Mouse (Mus musculus): ENCODE measurements around the gene Lamtor1.

Lamtor1 gene

DNA sequence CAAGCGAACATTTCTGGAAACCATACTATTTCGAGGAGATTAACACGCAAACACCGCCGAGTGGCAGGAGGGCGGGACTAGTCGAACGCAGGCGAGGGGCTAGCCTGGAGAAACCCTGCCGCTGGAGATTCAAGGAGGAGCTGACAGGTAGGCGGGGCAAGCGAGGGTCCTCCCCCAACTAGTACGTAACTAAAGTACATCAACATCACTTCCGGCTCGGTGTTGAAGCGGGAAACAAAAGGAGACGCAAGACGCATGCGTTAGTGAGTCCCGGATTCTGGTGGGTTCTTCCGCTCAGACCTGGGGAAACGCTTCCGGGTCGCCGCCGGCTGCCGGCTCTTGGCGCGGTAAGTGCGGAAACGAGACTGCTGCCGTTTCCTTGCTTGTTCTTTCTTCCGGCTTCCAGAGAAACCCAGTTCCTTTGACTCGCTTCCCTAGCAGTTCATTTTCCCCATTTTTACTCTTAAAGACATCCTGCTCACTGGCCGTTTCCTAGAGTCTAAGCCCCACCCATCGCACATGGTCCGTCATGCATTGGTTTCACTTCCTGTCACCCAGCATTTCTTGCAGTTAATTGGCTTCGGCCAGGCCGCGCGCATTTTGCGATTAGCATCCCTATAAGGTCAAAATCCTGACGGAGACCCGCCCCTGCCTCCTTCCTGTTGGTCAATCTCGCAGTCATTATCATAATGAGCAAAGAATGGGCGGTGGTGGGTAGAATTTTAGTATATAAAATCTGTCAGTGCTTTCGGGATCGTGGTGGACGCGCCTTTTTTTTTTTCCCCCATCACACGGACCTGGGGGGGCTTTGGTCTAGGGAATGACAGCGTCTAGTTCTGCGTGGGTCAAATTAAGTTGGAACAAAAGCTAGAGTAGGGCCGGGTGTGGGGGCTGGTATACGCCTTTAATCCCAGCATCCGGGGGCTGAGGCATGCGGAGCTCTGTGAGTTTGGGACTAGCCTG, 9.3 kb upstream of the Lamtor1 start:
- in situ Hi-C loops (cut with MboI; ENCODE audit: unreplicated experiment in 2 of 2), result loop anchor here in 1 of 2 experiments (5.0 kb wide), 1 partner anchor 36 kb away; the partner anchor contains the start of genes Lrrc51 and Numa1

DNA sequence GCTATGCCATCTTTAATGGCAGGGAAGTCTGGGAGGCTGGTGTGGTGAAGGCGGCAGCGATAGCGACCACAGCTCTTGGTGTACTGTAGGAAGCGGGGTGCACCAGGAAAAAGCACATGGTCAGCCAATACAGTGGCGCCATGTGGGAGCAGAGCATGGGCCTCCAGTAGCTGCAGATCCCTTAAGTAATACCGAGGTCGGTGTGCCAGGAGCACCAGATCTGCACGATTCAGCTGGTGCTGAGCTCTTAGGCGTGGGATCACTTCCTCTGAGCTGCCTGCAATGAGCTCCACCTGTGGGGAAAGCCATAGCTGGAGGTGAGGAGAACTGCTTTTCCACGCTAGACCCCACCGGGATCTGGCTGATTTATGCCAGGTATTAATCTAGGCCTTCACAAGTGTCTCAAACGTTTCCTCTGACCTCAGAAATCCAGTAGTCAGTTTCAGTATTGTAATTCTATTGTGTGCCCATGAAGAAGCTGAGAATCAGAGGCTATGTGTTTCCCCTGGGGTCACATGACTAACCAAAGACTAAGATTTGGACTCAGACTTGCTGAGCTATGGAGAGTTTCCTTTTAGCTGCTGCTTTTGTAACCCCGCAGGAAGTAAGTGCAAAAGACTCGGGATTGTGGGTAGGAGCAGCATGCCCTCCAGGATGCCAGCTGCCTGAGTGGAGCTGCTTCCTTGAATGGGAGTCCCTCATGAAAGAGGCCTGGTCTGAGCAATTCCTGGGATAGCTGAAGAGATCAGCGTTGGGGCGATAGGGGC, 5.2 kb upstream of the Lamtor1 start:
- in situ Hi-C loops (cut with MboI; ENCODE audit: unreplicated experiment in 2 of 2), result no loop called here

DNA sequence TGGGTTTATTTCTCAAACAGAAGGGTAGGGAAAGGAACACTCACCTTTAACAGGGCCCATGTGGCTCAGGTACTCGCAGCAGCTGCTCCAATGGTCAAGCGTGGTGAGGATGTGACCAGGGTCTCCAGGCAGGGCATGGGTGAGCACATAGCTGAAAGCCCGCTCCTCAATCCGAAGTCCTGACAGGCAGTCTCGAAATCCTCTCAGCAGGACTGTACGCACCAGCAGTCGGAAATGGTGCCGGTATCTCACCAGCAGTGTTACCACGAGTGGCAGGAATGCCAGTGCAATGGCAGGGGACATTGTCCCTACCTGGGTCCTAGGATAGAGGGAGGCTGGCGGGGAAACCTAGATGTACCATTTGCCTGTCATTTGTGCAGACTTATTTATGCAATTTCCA, 3.7 kb upstream of the Lamtor1 start:
- in situ Hi-C loops (cut with MboI; ENCODE audit: unreplicated experiment in 2 of 2), result no loop called here

DNA sequence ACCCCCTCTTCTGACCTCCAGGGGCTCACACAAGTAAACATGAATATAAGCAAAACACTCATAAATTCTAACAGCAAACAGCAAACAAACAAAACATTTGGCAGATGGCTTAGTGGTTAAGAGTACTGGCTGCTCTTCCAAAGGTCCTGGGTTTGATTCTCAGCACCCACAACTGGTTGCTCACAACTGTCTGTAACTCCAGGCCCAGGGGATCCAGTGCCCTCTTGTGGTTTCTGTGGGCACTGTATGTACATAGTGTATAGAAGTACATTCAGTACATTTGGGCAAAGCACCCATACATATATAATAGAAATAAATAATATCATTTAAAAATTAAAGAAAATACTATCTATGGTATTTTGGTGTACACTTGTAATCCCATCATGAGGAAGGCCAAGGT, 2.9 kb upstream of the Lamtor1 start:
- in situ Hi-C loops (cut with MboI; ENCODE audit: unreplicated experiment in 2 of 2), result no loop called here

DNA sequence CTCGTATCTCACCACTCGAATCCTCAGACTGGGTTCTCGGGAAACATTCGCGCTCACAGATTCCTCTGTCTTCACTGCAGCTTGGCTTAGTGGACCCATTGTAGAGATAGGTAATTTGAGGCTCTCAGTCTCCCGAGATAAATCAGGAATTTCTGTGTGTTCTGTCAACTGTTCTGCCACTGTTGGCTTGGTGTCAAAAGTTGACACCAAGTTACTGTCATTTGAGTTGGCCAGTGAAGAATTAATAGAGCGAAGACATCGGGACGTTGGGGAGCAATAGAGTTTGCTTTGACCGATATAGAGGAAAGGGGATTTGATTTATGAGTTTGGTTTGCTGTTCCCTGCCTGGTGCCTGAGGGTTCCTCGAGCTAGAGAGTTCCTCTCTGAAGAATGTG, 580 bp downstream of the Lamtor1 start, which contains the start of gene Tomt:
TSS of gene Tomt (minus strand) at position 73 of the 395 bp plus-strand sequence.
- in situ Hi-C loops (cut with MboI; ENCODE audit: unreplicated experiment in 2 of 2), result no loop called here

DNA sequence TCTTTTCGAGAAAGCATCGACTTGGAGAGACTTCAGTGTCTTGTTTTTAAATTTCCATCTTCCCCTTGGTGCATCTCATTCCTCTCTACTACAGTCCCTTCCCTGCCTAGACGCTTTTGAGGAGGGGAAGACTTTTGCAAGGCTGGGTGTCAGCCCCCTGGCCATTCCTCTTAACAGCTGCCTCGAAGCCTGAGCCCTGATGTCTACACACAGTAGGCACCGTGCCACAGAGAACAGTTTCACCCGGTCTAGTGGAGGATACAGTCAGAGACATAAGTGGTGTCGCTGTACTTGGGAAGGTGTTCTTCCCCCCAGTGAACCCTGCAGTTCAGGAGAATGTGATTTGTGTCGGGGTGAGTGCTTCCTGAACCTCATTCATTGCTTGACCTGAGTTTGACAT, 992 bp downstream of the Lamtor1 start:
- in situ Hi-C loops (cut with MboI; ENCODE audit: unreplicated experiment in 2 of 2), result no loop called here

DNA sequence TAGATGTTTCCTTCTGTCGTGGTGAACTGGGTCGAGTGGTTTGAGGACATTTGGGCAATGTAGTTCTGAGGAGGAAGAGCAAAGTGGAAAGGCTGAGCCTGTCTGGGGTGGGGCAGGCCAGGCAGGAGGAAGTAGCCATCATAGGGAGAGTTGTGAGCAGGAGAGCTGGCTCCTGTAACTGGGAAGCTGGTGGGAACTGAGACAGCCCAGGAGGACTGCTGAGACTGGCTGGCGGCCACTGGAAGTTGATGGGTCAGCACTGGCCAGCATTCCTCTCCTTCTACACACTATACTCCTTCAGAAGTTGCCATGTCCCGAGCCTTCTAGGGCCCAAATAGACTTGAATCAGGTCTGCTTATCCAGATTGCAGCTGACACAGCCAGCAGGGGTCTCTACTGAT, 2.7 kb downstream of the Lamtor1 start:
- in situ Hi-C loops (cut with MboI; ENCODE audit: unreplicated experiment in 2 of 2), result no loop called here

DNA sequence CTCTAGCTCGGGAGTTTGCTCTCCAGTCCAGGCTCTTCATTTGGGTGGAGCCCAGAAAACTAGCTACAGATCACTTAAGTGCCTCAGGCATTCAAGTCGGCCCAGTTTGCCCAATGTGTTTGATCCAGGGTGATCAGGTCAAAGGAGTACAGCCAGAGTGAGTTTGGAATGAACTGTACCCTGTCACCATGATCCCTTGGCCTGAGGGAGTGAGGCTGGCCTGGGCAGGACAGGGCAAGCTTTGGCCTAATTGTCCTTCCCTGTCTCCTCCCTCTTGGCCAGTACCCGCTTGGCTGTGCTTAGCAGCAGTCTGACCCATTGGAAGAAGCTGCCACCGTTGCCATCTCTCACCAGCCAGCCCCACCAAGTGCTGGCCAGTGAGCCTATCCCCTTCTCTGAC, 4.4 kb downstream of the Lamtor1 start:
- in situ Hi-C loops (cut with MboI; ENCODE audit: unreplicated experiment in 2 of 2), result loop anchor here (10.0 kb wide), 2 partner anchors 95 to 235 kb away; no protein-coding TSS in a partner anchor

DNA sequence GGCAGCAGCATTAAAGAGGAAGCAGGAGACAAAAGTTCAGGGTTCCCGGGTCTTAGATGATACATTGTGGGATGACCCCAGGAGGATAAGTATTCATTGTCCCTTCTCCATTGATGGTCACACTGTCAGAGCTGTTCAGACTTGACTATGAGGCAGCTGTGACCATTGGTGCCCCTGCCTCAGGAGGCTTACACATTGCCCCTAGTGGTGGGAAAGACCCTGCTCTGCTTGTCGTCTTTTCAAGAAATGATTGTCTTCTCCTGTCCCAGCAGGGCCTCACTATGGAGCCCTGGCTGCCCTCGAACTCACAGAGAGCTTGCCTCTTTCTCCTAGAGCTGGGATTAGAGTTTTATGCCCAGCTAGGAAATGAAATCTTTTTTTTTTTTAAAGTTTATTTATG, 6.3 kb downstream of the Lamtor1 start:
- in situ Hi-C loops (cut with MboI; ENCODE audit: unreplicated experiment in 2 of 2), result loop anchor here (10.0 kb wide), 2 partner anchors 93 to 237 kb away; no protein-coding TSS in a partner anchor

DNA sequence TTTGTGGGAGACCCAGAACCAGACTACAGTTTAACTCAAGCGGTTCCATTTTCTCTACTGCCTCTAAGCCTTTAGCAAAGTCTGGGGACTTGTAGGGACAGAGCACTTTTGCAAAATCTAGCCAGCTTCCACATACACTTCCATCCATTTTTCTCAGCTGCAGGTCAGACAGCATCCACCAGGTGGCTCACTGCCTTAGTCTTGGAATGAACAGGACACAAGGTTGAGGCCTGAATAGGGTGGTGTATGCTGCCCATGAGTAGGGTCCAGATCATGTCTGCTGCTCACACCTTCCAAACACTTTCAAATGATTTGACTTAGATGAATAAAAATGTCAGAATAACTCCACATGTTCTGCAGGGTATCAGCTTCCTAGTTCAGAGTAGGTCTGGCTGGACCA, 12.4 kb downstream of the Lamtor1 start:
- in situ Hi-C loops (cut with MboI; ENCODE audit: unreplicated experiment in 2 of 2), result loop anchor here (5.0 to 10.0 kb wide), 5 partner anchors 87 to 243 kb away; partner anchors contain the start of gene Trpc2 (in 1 of the 2)

DNA sequence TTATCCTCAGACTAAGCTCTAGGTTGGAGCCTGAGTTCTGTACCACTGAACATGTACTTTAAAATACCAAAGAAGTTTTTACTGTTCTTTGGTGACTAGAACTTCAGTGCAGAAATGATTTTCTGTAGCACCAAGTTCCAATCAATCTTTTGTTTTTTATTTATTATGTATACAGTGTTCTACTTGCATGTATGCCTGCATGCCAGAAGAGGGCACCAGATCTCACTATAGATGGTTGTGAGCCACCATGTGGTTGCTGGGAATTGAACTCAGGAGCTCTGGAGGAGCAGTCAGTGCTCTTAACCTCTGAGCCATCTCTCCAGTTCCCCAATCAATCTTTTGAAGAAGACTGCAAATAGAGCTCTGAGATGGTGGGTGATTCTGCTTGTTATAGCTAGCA, 20.2 kb downstream of the Lamtor1 start:
- in situ Hi-C loops (cut with MboI; ENCODE audit: unreplicated experiment in 2 of 2), result loop anchor here in 1 of 2 experiments (10.0 kb wide), 1 partner anchor 49 kb away; no protein-coding TSS in a partner anchor

DNA sequence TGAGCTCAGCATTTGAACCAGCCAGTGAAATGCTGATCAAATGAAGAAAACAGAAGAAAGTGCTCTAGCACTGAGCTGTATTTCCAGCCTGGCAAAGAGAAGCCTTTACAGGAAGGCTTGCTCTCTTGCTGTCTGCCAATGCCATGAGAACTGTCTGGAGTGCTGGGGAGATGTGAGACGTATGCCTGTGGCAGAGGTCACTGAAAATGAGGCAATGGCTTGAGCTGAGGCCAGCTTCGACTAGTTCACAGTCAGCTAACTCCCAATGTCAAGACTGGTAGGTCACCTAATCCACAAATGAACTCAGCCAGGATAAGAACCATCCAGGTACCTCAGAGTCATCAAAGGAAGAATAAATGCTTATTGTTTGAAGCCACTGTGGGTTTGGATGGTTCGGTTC, 22.4 kb downstream of the Lamtor1 start:
- in situ Hi-C loops (cut with MboI; ENCODE audit: unreplicated experiment in 2 of 2), result loop anchor here in 1 of 2 experiments (10.0 kb wide), 1 partner anchor 47 kb away; no protein-coding TSS in a partner anchor

DNA sequence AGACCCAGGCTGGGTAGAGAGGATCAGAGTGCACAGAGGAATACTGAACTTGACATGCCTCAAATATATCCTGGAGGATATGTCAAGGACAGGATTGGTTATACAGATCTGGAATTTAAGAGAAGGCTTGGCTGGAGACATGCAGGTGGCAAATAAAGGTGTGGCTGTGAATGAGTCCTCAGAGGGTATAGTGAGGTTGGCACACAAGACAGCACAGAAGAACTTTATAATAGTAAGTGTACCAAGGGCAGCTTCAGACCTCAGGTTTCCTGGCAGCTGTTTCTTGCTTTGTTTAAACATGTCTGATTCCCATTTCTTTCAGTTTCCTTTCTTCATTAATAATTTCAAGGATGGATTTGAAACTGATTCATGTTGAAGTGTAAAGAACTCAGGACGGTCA, 26.8 kb downstream of the Lamtor1 start:
- in situ Hi-C loops (cut with MboI; ENCODE audit: unreplicated experiment in 2 of 2), result loop anchor here (5.0 kb wide), 2 partner anchors 35 kb away; no protein-coding TSS in a partner anchor

DNA sequence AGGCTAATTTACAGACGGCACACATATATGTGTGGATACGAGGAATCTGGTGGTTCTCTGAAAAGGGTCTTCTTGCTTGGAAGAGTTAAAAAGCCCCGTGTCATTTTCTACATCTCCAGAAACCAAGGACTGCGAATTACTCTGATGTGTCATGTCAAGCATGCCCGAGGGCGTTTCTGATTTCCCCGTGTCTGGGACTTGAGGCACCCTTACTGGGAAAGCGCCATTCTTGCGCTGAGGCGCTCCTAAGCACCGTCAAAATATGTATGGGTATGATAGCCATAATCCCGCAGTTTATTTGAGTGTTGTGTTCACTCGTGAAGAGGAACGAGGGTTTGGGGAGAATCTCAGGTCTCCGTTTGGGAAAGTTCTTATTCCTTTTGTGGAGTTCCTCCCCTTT, 27.6 kb downstream of the Lamtor1 start:
- in situ Hi-C loops (cut with MboI; ENCODE audit: unreplicated experiment in 2 of 2), result loop anchor here (5.0 kb wide), 2 partner anchors 34 to 36 kb away; no protein-coding TSS in a partner anchor

DNA sequence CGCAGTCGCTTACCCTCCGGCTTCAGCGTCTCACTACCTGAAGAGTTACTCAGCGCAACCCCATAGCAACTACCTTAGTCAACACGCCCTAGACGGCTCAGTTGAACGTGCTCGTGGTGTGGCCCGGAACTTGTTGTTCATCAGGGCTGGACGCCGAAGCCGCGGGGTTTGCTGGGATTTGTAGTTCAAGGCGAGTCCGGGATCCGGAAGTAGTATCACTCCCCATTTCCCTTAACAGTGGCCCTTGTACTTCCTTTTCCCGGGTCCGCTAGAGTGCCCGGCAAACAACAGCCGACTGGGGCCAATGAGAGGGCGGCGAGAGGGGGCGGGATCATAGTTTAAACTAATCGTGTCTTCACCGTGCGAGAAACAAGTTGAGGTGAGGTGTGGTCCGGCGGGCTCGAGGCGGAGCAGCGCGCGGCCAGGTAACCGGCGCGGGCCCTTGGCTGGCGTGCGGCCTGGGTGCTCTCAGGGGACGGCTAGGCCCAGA, 28.1 kb downstream of the Lamtor1 start, which contains the start of the genes Lrrc51 and Numa1:
TSS of gene Lrrc51 (minus strand) at position 145 of the 490 bp plus-strand sequence.
TSS of gene Numa1 (plus strand) at position 361 of the 490 bp plus-strand sequence.
- in situ Hi-C loops (cut with MboI; ENCODE audit: unreplicated experiment in 2 of 2), result loop anchor here (5.0 kb wide), 2 partner anchors 34 to 36 kb away; no protein-coding TSS in a partner anchor

DNA sequence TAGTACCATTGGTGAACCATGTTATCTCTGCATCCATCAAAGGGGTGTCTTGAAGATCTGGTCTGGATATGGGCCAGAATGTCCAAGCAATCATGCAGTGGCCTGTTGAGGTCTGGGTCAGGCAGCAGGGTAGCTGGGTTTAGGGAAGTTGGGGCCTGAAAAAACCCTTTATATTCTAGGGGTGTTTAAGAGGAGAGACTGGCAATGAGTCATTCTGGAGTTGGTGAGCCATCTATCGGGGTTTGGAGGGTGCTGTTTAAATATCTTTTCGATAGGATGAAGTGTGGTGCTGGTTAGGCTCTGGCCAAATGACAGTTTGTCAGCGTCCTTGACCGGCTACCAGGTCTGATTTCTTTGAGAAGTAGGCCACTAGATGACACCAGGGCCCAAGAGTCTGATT, 30.3 kb downstream of the Lamtor1 start:
- in situ Hi-C loops (cut with MboI; ENCODE audit: unreplicated experiment in 2 of 2), result no loop called here

DNA sequence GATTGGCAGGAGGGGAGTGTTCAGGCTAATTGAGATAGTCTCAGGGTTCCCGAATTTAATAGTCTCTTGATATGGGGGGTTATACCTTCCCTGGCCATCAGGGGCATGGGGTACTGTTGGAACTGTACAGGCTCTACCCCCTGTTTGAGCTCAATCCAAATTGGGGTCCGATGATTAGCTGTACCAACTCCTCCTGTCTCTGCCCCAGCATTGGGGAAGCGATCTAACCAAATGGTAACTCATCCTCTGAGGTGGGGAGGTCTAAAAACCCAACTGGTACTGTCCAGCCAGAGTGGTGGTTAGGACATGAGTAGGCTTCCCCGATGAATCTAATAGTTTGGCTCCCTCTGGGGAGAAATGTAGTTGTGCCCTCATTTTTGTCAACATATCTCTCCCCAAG, 31.3 kb downstream of the Lamtor1 start:
- in situ Hi-C loops (cut with MboI; ENCODE audit: unreplicated experiment in 2 of 2), result no loop called here

DNA sequence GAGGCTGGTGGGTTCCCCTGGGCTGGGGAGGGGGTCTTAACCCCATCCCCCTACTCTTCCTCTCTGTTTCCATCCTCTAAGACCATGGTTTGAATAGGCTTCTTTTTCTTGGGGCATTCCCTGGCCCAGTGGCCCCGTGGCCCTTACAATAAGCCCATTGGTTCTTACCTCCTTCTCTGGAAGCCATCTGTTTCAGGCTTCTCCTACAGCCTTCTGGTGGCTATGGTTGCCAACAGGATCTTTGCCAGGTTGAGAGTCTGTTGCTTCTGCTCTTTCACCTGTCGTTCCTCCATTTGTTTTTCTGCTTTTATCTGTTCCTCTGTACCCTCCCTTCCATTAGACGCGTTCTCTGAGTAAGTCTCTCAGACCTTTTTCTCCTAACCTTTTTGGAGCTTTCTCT, 31.9 kb downstream of the Lamtor1 start:
- in situ Hi-C loops (cut with MboI; ENCODE audit: unreplicated experiment in 2 of 2), result no loop called here

DNA sequence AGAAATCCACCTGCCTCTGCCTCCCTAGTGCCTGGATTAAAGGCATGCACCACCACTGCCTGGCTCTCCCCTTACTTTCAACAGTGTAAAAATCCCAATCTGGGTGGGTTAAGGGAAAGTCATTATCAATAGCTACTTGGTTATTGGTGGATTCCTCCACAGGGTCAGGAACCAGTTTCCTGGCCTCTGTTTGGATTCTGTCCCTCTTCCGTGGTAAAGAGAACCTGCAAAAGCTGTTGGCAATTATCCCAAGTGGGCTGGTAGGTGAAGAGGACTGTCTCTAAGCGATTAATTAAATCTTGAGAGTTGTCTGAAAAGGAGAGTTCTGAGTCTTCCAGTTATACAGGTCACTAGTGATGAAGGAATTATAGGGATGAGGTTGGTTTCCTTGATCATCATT, 32.6 kb downstream of the Lamtor1 start:
- in situ Hi-C loops (cut with MboI; ENCODE audit: unreplicated experiment in 2 of 2), result no loop called here

DNA sequence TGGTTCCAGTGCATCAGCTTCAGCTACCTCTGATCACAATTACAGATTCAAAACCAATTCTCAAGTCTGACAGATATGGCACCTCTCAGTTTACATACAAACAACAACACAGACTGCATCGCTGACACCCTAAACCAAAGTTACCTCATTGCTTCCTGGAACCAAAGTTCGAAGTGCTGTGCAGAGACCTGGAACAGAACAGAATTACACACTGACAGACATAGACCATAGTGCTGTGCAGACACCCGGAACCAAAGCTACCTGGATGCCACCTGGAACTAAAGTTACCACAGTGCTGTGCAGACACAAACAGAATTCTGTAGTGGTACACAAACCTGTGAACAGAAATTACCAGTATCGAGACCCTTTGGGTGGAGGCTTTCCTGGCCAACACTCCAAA, 34.1 kb downstream of the Lamtor1 start:
- in situ Hi-C loops (cut with MboI; ENCODE audit: unreplicated experiment in 2 of 2), result no loop called here

All from v-Abl transformed pro-B cells (cell line).